9 mouse cellular contexts compared by ENCODE assay signal in the genomic region with DNA sequence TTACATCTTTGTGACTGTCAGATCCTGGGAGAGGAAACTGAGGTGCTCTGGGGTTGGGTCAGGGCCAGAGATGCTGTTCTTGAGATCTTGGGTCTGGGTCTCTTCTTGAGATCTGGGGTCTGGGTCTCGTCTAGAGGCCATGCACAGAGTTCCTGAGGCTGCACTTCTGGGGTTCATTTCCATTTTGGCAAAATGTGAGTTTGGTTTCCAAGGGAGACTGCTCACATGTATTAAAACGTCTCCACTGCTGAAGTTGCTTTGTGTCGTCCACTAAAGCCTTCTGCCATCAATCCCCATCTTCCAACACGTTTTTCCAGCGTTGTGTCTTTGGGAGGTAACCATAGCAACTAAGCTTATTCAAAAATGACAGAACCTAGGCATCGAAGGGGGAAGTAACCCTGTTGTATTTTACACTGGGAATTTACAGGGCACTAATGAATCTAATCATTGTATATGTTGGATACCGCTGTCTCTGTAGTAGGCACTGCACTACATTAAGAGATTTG. TPM values are rescaled to one million over a fixed set of nuclear protein-coding genes. Genes with fewer than 3 reads are reported as not detected.
DNase-seq lines count a peak whose midpoint lies in the region; ATAC-seq lines count a peak whose summit lies in the region.
"Had no signal": no experiment of that assay in that cellular context is flagged by ENCODE, and none has a peak within 500 bp of the region (broad histone marks: within the 10 kb centered on the region; RNA-seq: fewer than 3 reads in every experiment).

No protein-coding gene starts in this region.

- peak; percentile 7 for DNase-seq in embryo, embryonic 9.5 days (ENCODE audit: extremely low spot score)
- DNase-seq in hindbrain, embryonic 10.5 days (ENCODE audit: low spot score): peak; percentile 27
- peak; percentile 81 for DNase-seq in midbrain, embryonic 14.5 days
- no peak for DNase-seq in gastrocnemius, adult 8-10 months (ENCODE audit: low spot score in 2 of 2)
- no peak for DNase-seq in adrenal gland, postnatal 25 days

- H3K9me3 ChIP-seq in kidney, embryonic 15.5 days (replicated peaks): no peaks in the 10 kb centered on the region
- H3K9me3 ChIP-seq in kidney, embryonic 14.5 days (ENCODE audit: control insufficient read depth, low read length): no peaks in the 10 kb centered on the region
- H3K9me3 ChIP-seq in hindbrain, embryonic 10.5 days: no peaks in the 10 kb centered on the region
- H3K9me3 ChIP-seq in midbrain, embryonic 14.5 days (ENCODE audit: control insufficient read depth, low read length): no peaks in the 10 kb centered on the region
- H3K9me3 ChIP-seq: embryonic facial prominence, embryonic 13.5 days had no signal

- ATAC-seq in kidney, embryonic 15.5 days (replicated peaks; ENCODE audit: low FRiP score): no peak
- no peak for ATAC-seq in kidney, embryonic 14.5 days (ENCODE audit: low FRiP score, low TSS enrichment)
- peak; percentile 55 for ATAC-seq in midbrain, embryonic 14.5 days (ENCODE audit: low FRiP score, low TSS enrichment)

- no peaks in the 10 kb centered on the region for H3K27me3 ChIP-seq in kidney, embryonic 15.5 days
- H3K27me3 ChIP-seq in kidney, embryonic 14.5 days (ENCODE audit: control insufficient read depth, insufficient read depth, low read length): no peaks in the 10 kb centered on the region
- H3K27me3 ChIP-seq in hindbrain, embryonic 10.5 days (ENCODE audit: insufficient read depth, poor library complexity, severe bottlenecking): no peaks in the 10 kb centered on the region
- H3K27me3 ChIP-seq in midbrain, embryonic 14.5 days (ENCODE audit: control insufficient read depth, insufficient read depth, low read length): no peaks in the 10 kb centered on the region
- H3K27me3 ChIP-seq: embryonic facial prominence, embryonic 13.5 days had no signal

- 57% methylated on average over 7 of the region's 7 CpGs for WGBS in kidney, embryonic 15.5 days
- WGBS in kidney, embryonic 14.5 days: 52% methylated on average over 7 of the region's 7 CpGs
- 31% methylated on average over 7 of the region's 7 CpGs for WGBS in hindbrain, embryonic 10.5 days
- WGBS in midbrain, embryonic 14.5 days: 3% methylated on average over 7 of the region's 7 CpGs

- no peak overlapping the region for H3K4me2 ChIP-seq in kidney, embryonic 15.5 days
- no peak overlapping the region for H3K4me2 ChIP-seq in kidney, embryonic 14.5 days (replicated peaks; ENCODE audit: low read depth, low read length)
- H3K4me2 ChIP-seq in midbrain, embryonic 14.5 days (ENCODE audit: low read length): peak overlapping the region; percentile 31
- H3K4me2 ChIP-seq: embryonic facial prominence, embryonic 13.5 days had no signal

- H3K4me3 ChIP-seq in kidney, embryonic 15.5 days (replicated peaks): no peak overlapping the region
- H3K4me3 ChIP-seq in kidney, embryonic 14.5 days (ENCODE audit: low read length): no peak overlapping the region
- no peak overlapping the region for H3K4me3 ChIP-seq in hindbrain, embryonic 10.5 days
- H3K4me3 ChIP-seq in midbrain, embryonic 14.5 days (replicated peaks; ENCODE audit: low read depth, low read length): no peak overlapping the region
- H3K4me3 ChIP-seq: embryonic facial prominence, embryonic 13.5 days had no signal

- H3K9ac ChIP-seq in kidney, embryonic 15.5 days: no peak overlapping the region
- H3K9ac ChIP-seq in kidney, embryonic 14.5 days (ENCODE audit: low read depth, low read length): no peak overlapping the region
- no peak overlapping the region for H3K9ac ChIP-seq in midbrain, embryonic 14.5 days (replicated peaks; ENCODE audit: low read length)
- H3K9ac ChIP-seq: embryonic facial prominence, embryonic 13.5 days had no signal

- peak overlapping the region; percentile 41; the same call in 1 of the 2 replicates for H3K27ac ChIP-seq in kidney, embryonic 15.5 days
- no peak overlapping the region for H3K27ac ChIP-seq in kidney, embryonic 14.5 days (ENCODE audit: low read depth, low read length)
- H3K27ac ChIP-seq in hindbrain, embryonic 10.5 days: peak overlapping the region; percentile 76
- peak overlapping the region; percentile 71 for H3K27ac ChIP-seq in midbrain, embryonic 14.5 days (replicated peaks; ENCODE audit: low read depth, low read length)
- H3K27ac ChIP-seq: embryonic facial prominence, embryonic 13.5 days had no signal

- H3K4me1 ChIP-seq in kidney, embryonic 15.5 days: peaks cover 18% of the 10 kb centered on the region
- H3K4me1 ChIP-seq in kidney, embryonic 14.5 days (ENCODE audit: control insufficient read depth, insufficient read depth, low read length): peaks cover 3% of the 10 kb centered on the region; the same call in 1 of the 2 replicates
- H3K4me1 ChIP-seq in hindbrain, embryonic 10.5 days (replicated peaks): peaks cover 54% of the 10 kb centered on the region
- H3K4me1 ChIP-seq in midbrain, embryonic 14.5 days (ENCODE audit: control insufficient read depth, insufficient read depth, low read length): peaks cover 29% of the 10 kb centered on the region

- no peaks in the 10 kb centered on the region for H3K36me3 ChIP-seq in kidney, embryonic 15.5 days
- H3K36me3 ChIP-seq in kidney, embryonic 14.5 days (ENCODE audit: control insufficient read depth, insufficient read depth, low read length): no peaks in the 10 kb centered on the region
- no peaks in the 10 kb centered on the region for H3K36me3 ChIP-seq in hindbrain, embryonic 10.5 days
- H3K36me3 ChIP-seq in midbrain, embryonic 14.5 days (ENCODE audit: control insufficient read depth, insufficient read depth, low read length): no peaks in the 10 kb centered on the region
- H3K36me3 ChIP-seq: embryonic facial prominence, embryonic 13.5 days had no signal

RNA-seq across cellular contexts. Expression of gene 4933402D24Rik, which starts 5.1 kb away (rescaled TPM):
- polyA plus RNA-seq in kidney, embryonic 15.5 days (2015; fragmentation: Nextera tagmentation; extraction: Ambion mirVana): 0.09 TPM in 1 of 2 replicates, not detected in the other
- 0.35 TPM in 1 of 2 replicates, not detected in the other for polyA plus RNA-seq in kidney, embryonic 14.5 days (2014; fragmentation: Nextera tagmentation; extraction: Ambion mirVana)
- polyA plus RNA-seq in hindbrain, embryonic 10.5 days (2016; fragmentation: Nextera tagmentation; extraction: Ambion mirVana): 0.14 and 0.41 TPM in 2 replicates
- 0.43 and 0.49 TPM in 2 replicates for polyA plus RNA-seq in midbrain, embryonic 14.5 days (2014; fragmentation: Nextera tagmentation; extraction: Ambion mirVana)
- not detected for total RNA-seq in gastrocnemius, adult 8-10 months (2022)
- not detected in 2 replicates for total RNA-seq in adrenal gland, postnatal 25 days (2021)
- total RNA-seq: heart, postnatal 10 days had no signal
- polyA plus RNA-seq: embryonic facial prominence, embryonic 13.5 days had no signal

RNA-seq across cellular contexts. Expression of gene Fastkd2, which starts 33.5 kb away (rescaled TPM):
- polyA plus RNA-seq in kidney, embryonic 15.5 days (2015; fragmentation: Nextera tagmentation; extraction: Ambion mirVana): 62.3 and 65.4 TPM in 2 replicates
- 58.9 and 81.5 TPM in 2 replicates for polyA plus RNA-seq in kidney, embryonic 14.5 days (2014; fragmentation: Nextera tagmentation; extraction: Ambion mirVana)
- polyA plus RNA-seq in hindbrain, embryonic 10.5 days (2016; fragmentation: Nextera tagmentation; extraction: Ambion mirVana): 56.1 and 68.6 TPM in 2 replicates
- 42.7 and 45.2 TPM in 2 replicates for polyA plus RNA-seq in midbrain, embryonic 14.5 days (2014; fragmentation: Nextera tagmentation; extraction: Ambion mirVana)
- 10 to 100 TPM; 18.5 to 29.8 (median 24.9) TPM for total RNA-seq in gastrocnemius, adult 8-10 months (2022)
- 27.6 and 29.0 TPM in 2 replicates for total RNA-seq in adrenal gland, postnatal 25 days (2021)

RNA-seq across cellular contexts. Expression of gene Mdh1b, which starts 33.8 kb away (rescaled TPM):
- 0.13 and 0.23 TPM in 2 replicates for polyA plus RNA-seq in kidney, embryonic 15.5 days (2015; fragmentation: Nextera tagmentation; extraction: Ambion mirVana)
- polyA plus RNA-seq in kidney, embryonic 14.5 days (2014; fragmentation: Nextera tagmentation; extraction: Ambion mirVana): not detected in 2 replicates
- polyA plus RNA-seq in hindbrain, embryonic 10.5 days (2016; fragmentation: Nextera tagmentation; extraction: Ambion mirVana): 0.12 and 0.46 TPM in 2 replicates
- 0.24 and 0.43 TPM in 2 replicates for polyA plus RNA-seq in midbrain, embryonic 14.5 days (2014; fragmentation: Nextera tagmentation; extraction: Ambion mirVana)
- total RNA-seq in gastrocnemius, adult 8-10 months (2022): not detected
- total RNA-seq in adrenal gland, postnatal 25 days (2021): not detected in 2 replicates
- total RNA-seq: heart, postnatal 10 days had no signal
- polyA plus RNA-seq: embryonic facial prominence, embryonic 13.5 days had no signal

Comparison
In these comparisons a context has a peak if more than half of its experiments do, and no peak if none do; other contexts are left out.
1. DNase-seq: peak in embryo, embryonic 9.5 days (single experiment), hindbrain, embryonic 10.5 days (single experiment) and midbrain, embryonic 14.5 days (single experiment); none in gastrocnemius, adult 8-10 months (0 of 2) and adrenal gland, postnatal 25 days (single experiment).